Mouse (Mus musculus) ES-E14 (cell line): ENCODE data around the gene Anln. TPM values are rescaled to one million over a fixed set of nuclear protein-coding genes. Genes with fewer than 3 reads are reported as not detected.

ENCODE experiments used
- DNase-seq: peaks from one replicate; pipeline ENCODE4 v3.0.0-alpha.2; 2013; ENCODE audit warnings: low read depth, low spot score
- H3K27ac ChIP-seq: 2 replicates; pipeline ENCODE4 v1.5.1; 2012; ENCODE audit warnings: low read depth, mild to moderate bottlenecking, low read length, moderate library complexity, mixed read lengths; ENCODE audit not compliant: poor library complexity, insufficient read depth, severe bottlenecking
- H3K36me3 ChIP-seq: 2 replicates; pipeline ENCODE4 v1.6.1; 2012; ENCODE audit warnings: mild to moderate bottlenecking, low read length, moderate library complexity, mixed read lengths; ENCODE audit not compliant: control insufficient read depth, poor library complexity, insufficient read depth, severe bottlenecking
- H3K4me1 ChIP-seq, 2 experiments: fragments of 150-350 bp in 1 of 2; sonication (generic) in 1 of 2; 2 replicates each; pipeline ENCODE4 v1.6.1; 2012; ENCODE audit warnings: low read length in 2 of 2, mild to moderate bottlenecking in 1 of 2, mixed read lengths in 1 of 2; ENCODE audit not compliant: control insufficient read depth in 2 of 2, insufficient read depth in 2 of 2, poor library complexity in 1 of 2
- H3K4me3 ChIP-seq, 2 experiments: fragments of 150-350 bp in 1 of 2; sonication (generic) in 1 of 2; 2 replicates each; pipeline ENCODE4 v1.5.1; 2012; ENCODE audit warnings: low read length in 2 of 2, low read depth in 1 of 2, mild to moderate bottlenecking in 1 of 2, mixed read lengths in 1 of 2; ENCODE audit not compliant: insufficient read depth in 1 of 2, poor library complexity in 1 of 2, severe bottlenecking in 1 of 2
- H3K9ac ChIP-seq: 2 replicates; pipeline ENCODE4 v1.6.1; 2012; ENCODE audit warnings: low read depth, mild to moderate bottlenecking, low read length, mixed read lengths; ENCODE audit not compliant: poor library complexity, insufficient read depth, severe bottlenecking
- H3K9me3 ChIP-seq: fragments of 150-350 bp; sonication (generic); 2 replicates; pipeline ENCODE4 v1.6.1; 2012; ENCODE audit warnings: low read depth, mild to moderate bottlenecking, low read length; ENCODE audit not compliant: control insufficient read depth, insufficient read depth
- CHD2 ChIP-seq: IDR thresholded peaks from 2 replicates; pipeline ENCODE4 v1.6.1; 2014; ENCODE audit warnings: mild to moderate bottlenecking, low read depth, low read length, inconsistent platforms
- HCFC1 ChIP-seq: IDR thresholded peaks from 2 replicates; pipeline ENCODE4 v1.6.1; 2012; ENCODE audit warnings: low read length, inconsistent platforms, borderline replicate concordance; ENCODE audit not compliant: insufficient read depth
- MAFK ChIP-seq: IDR thresholded peaks from 2 replicates; pipeline ENCODE4 v1.6.1; 2014; ENCODE audit warnings: mild to moderate bottlenecking, low read depth, low read length, inconsistent platforms; ENCODE audit not compliant: insufficient read depth
- ZC3H11A ChIP-seq: IDR thresholded peaks from 2 replicates; pipeline ENCODE4 v1.6.1; 2012; ENCODE audit warnings: low read depth, mild to moderate bottlenecking, inconsistent platforms, low read length, borderline replicate concordance
- ZNF384 ChIP-seq: IDR thresholded peaks from 2 replicates; pipeline ENCODE4 v1.6.1; 2012; ENCODE audit warnings: low read depth, low read length, inconsistent platforms
- in situ Hi-C, 2 experiments: fragments of 600-800 bp; cut with MboI; formaldehyde crosslinking; loops; one replicate each; pipeline ENCODE4 v1.15.1; 2025; ENCODE audit warnings: low sequenced_read_pairs in 2 of 2, inconsistent platforms in 1 of 2; ENCODE audit not compliant: unreplicated experiment in 2 of 2
- total RNA-seq: library from RNA; depleted of rRNA; stranded (reverse); fragments of 300-350 nt; gene quantifications from 2 replicates; pipeline ENCODE4 v1.2.3, GENCODE M21; 2012; rRNA removed

Anln gene
- total RNA-seq, 1 experiment = 168 TPM

- in situ Hi-C loops = no loop called here
- no peaks in the 10 kb centered on the region; the same call in none of the 2 replicates for H3K36me3 ChIP-seq
- H3K27ac ChIP-seq = no peak overlapping the region
- H3K9ac ChIP-seq = no peak overlapping the region
- H3K9me3 ChIP-seq = no peaks in the 10 kb centered on the region
- TF ChIP-seq ZNF384 = no peak
- TF ChIP-seq CHD2 = no peak
- no peak for TF ChIP-seq MAFK
- no peak for TF ChIP-seq HCFC1
- TF ChIP-seq ZC3H11A = no peak
- H3K4me3 ChIP-seq = no peak overlapping the region
- DNase-seq = no peak
- H3K4me1 ChIP-seq = peaks cover 0 to 10% of the 10 kb centered on the region in 2 experiments; a peak in 3 of 4 replicates
Measured at GRCm38 (mm10) chr9:22302199-22302598, 86.8 kb downstream of the Anln start.

Other genes with a start within 250 kb of the Anln start
- gene Pigyl, start 232.3 kb downstream of the Anln start, total RNA-seq = 27.3 and 34.7 TPM in 2 replicates
- 0.22 TPM in 1 of 2 replicates, not detected in the other for gene Zfp872, start 201.1 kb downstream of the Anln start, total RNA-seq
- gene Zfp809, start 163.5 kb downstream of the Anln start, total RNA-seq = 90.7 and 129 TPM in 2 replicates
- 9.6 and 11.3 TPM in 2 replicates for gene Zfp599, start 129.3 kb downstream of the Anln start, total RNA-seq
- gene Zfp810, start 81.5 kb downstream of the Anln start, total RNA-seq = 7.8 and 14.3 TPM in 2 replicates
- gene 9530077C05Rik, start 22.3 kb upstream of the Anln start, total RNA-seq = 2.2 and 2.5 TPM in 2 replicates
- gene Gm17545, start 65.1 kb upstream of the Anln start, total RNA-seq = not detected in 2 replicates
- gene Rp9, start 80.6 kb upstream of the Anln start, total RNA-seq = 30.1 and 32.8 TPM in 2 replicates
- 10.3 and 12.3 TPM in 2 replicates for gene Bbs9, start 86.5 kb upstream of the Anln start, total RNA-seq